Mouse (Mus musculus) gastrocnemius, postnatal 4 days (tissue): Measurements from ENCODE around the gene Myo1b. TPM values are rescaled to one million over a fixed set of nuclear protein-coding genes. Genes with fewer than 3 reads are reported as not detected.

Experiments used
- DNase-seq, 2 experiments: peaks; one replicate each; pipeline ENCODE4 v3.0.0; 2021 to 2022; ENCODE audit warnings: low spot score in 2 of 2, mixed read lengths in 2 of 2
- long read RNA-seq, 2 experiments: library from polyadenylated mRNA; stranded (forward); transcript quantifications; one replicate each; pipeline ENCODE4 v2.0.0; 2021
- total RNA-seq, 2 experiments: library from RNA; stranded (reverse); gene quantifications; 2 replicates each; pipeline ENCODE4 v1.2.3; 2021

The Myo1b gene
- 10 to 100 TPM; 58.0 to 63.4 TPM for total RNA-seq
- long read RNA-seq, experiment 1, full-length matches to known transcripts, result 69 of 86 reads
- long read RNA-seq, experiment 1, partial matches to known transcripts, result 5 of 86 reads
- long read RNA-seq, experiment 1, other reads (novel, unspliced or antisense), result 12 of 86 reads
- long read RNA-seq, experiment 2, full-length matches to known transcripts, result 58 of 78 reads
- long read RNA-seq, experiment 2, partial matches to known transcripts, result 5 of 78 reads
- long read RNA-seq, experiment 2, other reads (novel, unspliced or antisense), result 15 of 78 reads

GRCm38 (mm10) chr1:51915576-51916156 is at the start of gene Myo1b:
Gene Myo1b (minus strand): TSS chr1:51916071.
- DNase-seq, result peak; percentile 63 to 76

- no peak for DNase-seq
Measured at GRCm38 (mm10) chr1:51964647-51965046, 48.8 kb upstream of the Myo1b start.

GRCm38 (mm10) chr1:51947116-51947515 is 31.2 kb upstream of the Myo1b start:
- DNase-seq, result no peak

GRCm38 (mm10) chr1:51944755-51945154 is 28.9 kb upstream of the Myo1b start:
- peak in 1 of 2 experiments; percentile 33 for DNase-seq

- no peak for DNase-seq
Measured at GRCm38 (mm10) chr1:51938357-51938756, 22.5 kb upstream of the Myo1b start.

- DNase-seq, result no peak
Measured at GRCm38 (mm10) chr1:51935006-51935405, 19.1 kb upstream of the Myo1b start.

- DNase-seq, result no peak
Measured at GRCm38 (mm10) chr1:51934176-51934924, 18.5 kb upstream of the Myo1b start.

- no peak for DNase-seq
Measured at GRCm38 (mm10) chr1:51932826-51933225, 17.0 kb upstream of the Myo1b start.

GRCm38 (mm10) chr1:51931561-51931960 is 15.7 kb upstream of the Myo1b start:
- DNase-seq, result no peak

- no peak for DNase-seq
Measured at GRCm38 (mm10) chr1:51930584-51930983, 14.7 kb upstream of the Myo1b start.

GRCm38 (mm10) chr1:51929557-51929956 is 13.7 kb upstream of the Myo1b start:
- no peak for DNase-seq

GRCm38 (mm10) chr1:51922820-51923219 is 6.9 kb upstream of the Myo1b start:
- no peak for DNase-seq

- DNase-seq, result no peak
Measured at GRCm38 (mm10) chr1:51916276-51916675, 405 bp upstream of the Myo1b start.

GRCm38 (mm10) chr1:51915051-51915575 is 758 bp downstream of the Myo1b start:
- peak; percentile 67 to 78 for DNase-seq

- DNase-seq, result no peak
Measured at GRCm38 (mm10) chr1:51914095-51914494, 1.8 kb downstream of the Myo1b start.

- DNase-seq, result no peak
Measured at GRCm38 (mm10) chr1:51913071-51913814, 2.6 kb downstream of the Myo1b start.

- no peak for DNase-seq
Measured at GRCm38 (mm10) chr1:51911331-51911730, 4.5 kb downstream of the Myo1b start.

GRCm38 (mm10) chr1:51909204-51909603 is 6.7 kb downstream of the Myo1b start:
- no peak for DNase-seq

- DNase-seq, result no peak
Measured at GRCm38 (mm10) chr1:51907821-51908220, 8.1 kb downstream of the Myo1b start.

GRCm38 (mm10) chr1:51906206-51906906 is 9.5 kb downstream of the Myo1b start:
- DNase-seq, result no peak

GRCm38 (mm10) chr1:51905073-51905472 is 10.8 kb downstream of the Myo1b start:
- DNase-seq, result no peak
